Mouse (Mus musculus) Muller cell, postnatal 12 days (primary cell): Measurements from ENCODE around the gene Nprl3.
"Not testable (repeated sequence)": the region's sequence is repeated elsewhere in the genome, so short reads cannot be mapped to it uniquely, and the experiment has no call there.

ENCODE experiments used
- DNase-seq: peaks from one replicate; pipeline ENCODE4 v3.0.0-alpha.2; 2015; ENCODE audit errors: inconsistent ontology term

Gene Nprl3

GRCm38 (mm10) chr11:32267188-32267884 is at the start of gene Nprl3:
Nprl3 (minus strand) TSS chr11:32267707.
- DNase-seq, result peak; percentile 94

DNA sequence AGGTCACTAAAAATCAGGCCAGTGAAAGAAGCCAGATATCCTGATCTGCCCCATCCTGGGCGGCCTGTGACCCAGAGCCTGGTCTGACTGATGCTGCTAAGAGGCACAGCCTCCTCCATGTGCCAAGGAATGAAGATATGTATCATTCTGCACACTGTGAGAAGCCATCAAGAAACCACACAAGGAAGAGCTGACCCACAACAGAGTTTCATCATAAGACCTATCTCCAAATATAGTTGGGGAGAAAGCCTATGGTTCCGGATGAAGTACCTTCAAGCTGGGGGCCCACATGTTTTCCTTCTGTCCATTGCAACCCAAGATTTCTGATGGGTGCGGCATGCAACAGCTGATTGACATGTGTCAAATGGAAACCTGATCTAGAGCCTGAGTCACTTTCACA is 48.5 kb upstream of the Nprl3 start:
- DNase-seq, result no peak

DNA sequence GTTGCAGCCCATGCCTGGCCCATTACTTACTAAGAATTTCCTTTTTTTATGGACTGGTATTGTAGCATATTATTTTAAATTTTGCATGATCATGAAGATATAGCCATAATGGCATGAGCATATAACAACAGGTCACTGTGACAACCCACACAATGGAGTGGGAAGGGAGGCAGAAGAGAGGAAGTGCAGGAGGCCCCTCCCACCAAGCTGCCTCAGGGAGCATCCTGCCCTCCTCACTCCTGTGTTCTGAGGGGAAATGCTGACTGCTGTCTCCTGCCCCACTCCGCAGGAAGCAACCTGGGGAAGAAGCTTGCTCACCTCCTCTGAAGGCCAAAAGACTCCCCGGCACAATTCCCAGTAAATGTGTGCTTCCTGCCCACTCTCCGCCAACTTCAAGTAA is 42.4 kb upstream of the Nprl3 start:
- DNase-seq, result no peak

- DNase-seq, result no peak
Measured at GRCm38 (mm10) chr11:32309446-32309845, 41.9 kb upstream of the Nprl3 start.

DNA sequence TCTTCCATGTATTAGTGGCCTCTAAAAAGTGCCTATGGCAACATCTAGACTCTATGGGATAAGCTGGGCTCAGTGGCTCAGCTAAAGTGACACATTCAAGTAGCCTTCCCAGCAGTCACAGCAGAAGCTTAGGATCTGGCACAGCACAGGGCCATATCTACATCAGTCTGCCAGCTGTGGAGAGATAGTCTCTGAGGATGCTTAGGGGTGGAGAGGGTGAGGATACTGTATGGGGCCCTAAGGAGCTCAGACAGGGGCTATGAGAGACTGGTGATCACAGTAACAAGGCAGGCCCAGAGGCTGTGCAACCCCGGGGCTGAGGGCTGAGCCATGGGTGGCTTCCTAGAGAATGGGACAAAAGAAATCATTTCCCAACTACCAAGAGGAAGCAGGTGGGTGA is 39.5 kb upstream of the Nprl3 start:
- DNase-seq, result no peak

GRCm38 (mm10) chr11:32303455-32303854 is 35.9 kb upstream of the Nprl3 start:
- DNase-seq, result no peak

GRCm38 (mm10) chr11:32302824-32303419 is 35.4 kb upstream of the Nprl3 start:
- no peak for DNase-seq

DNA sequence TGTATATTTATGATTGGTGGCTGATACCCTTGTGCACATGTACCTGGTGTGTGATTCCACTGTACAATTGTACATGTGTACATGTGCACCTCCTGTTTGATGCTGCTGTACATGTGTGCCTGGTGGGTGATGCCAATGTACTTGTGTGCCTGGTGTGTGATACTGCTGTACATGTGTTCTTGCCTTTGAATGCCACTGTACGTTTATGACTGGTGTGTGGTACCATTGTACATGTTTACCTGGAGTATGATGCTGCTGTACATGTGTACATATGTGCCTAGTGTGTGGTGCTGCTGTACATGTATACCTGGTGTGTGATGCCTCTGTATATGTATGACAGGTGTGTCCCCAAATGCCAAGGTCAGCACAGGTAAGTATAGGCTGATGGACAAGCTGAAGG is 34.0 kb upstream of the Nprl3 start:
- DNase-seq, result no peak

- no peak for DNase-seq
Measured at GRCm38 (mm10) chr11:32300279-32301267, 33.1 kb upstream of the Nprl3 start.

DNA sequence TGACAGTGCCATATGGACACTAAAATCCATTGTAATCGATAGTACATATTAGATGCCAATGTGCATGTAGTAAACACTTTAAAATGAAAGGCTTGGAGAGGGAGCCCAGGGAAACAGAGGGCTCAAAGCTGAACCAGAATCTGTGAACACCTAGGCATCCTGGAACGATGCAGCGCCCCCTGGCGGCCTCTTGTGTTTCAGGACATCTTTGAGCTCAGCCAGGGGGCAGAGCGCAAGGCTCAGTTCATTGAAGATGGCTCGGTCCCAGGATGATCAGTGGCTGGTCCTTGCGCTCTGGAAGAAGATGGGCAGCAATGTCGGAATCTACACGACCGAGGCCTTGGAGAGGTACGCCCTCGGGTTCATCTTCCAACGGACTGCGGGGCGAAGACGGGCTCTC is 32.4 kb upstream of the Nprl3 start, which contains the start of gene Hbq1a:
Hbq1a (plus strand) TSS at position 205 of the 400 bp plus-strand sequence.
- DNase-seq, result peak; percentile 33

- no peak for DNase-seq
Measured at GRCm38 (mm10) chr11:32298532-32298918, 31.0 kb upstream of the Nprl3 start.

GRCm38 (mm10) chr11:32297866-32298531 is 30.5 kb upstream of the Nprl3 start:
- no peak for DNase-seq

DNA sequence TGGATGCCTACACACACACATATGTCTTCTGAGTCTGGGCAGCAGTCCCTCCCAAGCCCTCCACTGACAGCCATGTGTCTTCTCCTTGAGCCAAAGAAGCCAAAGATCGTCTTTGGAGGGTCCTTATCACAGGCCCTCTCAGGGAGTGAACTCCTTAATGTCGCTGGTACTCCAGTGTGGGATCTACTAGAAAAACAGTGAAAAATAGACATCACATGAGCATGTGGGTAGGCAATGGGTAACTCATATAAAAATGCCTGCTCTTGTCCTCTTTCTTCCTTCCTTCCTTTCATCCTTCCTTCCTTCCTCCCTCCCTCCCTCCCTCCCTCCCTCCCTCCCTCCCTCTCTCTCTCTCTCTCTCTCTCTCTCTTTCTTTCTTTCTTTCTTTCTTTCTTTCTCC is 29.9 kb upstream of the Nprl3 start:
- DNase-seq, result not testable (repeated sequence)

- DNase-seq, result not testable (repeated sequence)
Measured at GRCm38 (mm10) chr11:32296203-32296602, 28.7 kb upstream of the Nprl3 start, which contains the start of gene Hba-a2. Hba-a2 (plus strand) TSS chr11:32296489.

DNA sequence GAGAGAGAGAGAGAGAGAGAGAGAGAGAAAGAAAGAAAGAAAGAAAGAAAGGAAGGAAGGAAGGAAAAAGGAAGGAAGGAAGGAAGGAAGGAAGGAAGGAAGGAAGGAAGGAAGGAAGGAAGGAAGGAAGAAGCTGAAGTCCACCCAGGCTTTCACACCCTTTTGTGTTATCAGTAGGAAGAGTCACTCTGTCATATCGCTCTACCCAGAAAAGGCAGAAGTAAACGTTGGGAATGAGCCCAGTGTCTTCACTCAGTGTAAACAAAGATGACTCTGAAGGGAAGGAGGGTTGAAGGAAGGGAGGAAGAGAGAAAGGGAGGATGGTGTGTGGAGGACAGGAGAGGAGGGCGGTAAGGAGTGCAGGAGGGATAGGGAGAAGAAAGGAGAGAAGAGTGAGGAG is 26.0 kb upstream of the Nprl3 start:
- not testable (repeated sequence) for DNase-seq

- DNase-seq, result not testable (repeated sequence)
Measured at GRCm38 (mm10) chr11:32292819-32293218, 25.3 kb upstream of the Nprl3 start.

DNA sequence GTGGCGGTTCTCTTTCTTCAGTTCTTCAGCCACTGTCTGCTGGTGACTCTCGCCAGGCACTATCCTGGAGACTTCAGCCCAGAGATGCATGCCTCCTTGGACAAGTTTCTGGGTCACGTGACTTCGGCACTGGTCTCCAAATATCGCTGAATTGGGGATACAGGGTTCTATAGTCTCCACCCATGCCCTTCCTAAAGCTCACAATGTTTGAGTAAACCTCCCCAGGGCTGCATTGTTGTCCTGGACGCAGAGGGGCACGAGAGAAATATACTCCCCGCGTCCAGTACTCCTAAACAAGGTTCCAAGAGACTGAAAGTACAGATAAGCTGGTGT is 20.0 kb upstream of the Nprl3 start:
- DNase-seq, result no peak

DNA sequence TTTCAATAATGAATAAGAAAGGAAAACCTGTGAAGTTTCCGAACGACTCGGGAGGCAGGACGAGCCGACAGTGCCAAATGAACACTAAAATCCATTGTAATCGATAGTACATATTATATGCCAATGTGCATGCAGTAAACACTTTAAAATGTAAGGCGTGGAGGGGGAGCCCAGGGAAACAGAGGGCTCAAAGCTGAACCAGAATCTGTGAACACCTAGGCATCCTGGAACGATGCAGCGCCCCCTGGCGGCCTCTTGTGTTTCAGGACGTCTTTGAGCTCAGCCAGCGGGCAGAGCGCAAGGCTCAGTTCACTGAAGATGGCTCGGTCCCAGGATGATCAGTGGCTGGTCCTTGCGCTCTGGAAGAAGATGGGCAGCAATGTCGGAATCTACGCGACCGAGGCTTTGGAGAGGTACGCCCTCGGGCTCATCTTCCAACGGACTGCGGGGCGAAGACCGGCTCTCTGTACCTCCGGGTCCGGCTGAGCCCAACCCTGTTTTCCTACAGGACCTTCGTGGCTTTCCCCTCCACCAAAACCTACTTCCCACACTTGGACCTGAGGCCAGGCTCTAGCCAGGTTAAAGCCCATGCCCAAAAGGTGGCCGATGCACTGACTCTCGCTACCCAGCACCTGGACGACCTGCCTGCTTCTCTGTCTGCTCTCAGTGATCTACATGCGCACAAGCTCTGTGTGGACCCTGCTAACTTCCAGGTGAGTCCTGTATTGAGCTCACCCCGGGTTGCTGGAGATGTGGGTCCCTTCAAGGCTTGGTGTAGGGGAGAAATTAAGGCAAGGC is 19.4 kb upstream of the Nprl3 start, which contains the start of gene Hbq1b:
Hbq1b (plus strand) TSS at position 271 of the 798 bp plus-strand sequence.
- peak; percentile 42 for DNase-seq

DNA sequence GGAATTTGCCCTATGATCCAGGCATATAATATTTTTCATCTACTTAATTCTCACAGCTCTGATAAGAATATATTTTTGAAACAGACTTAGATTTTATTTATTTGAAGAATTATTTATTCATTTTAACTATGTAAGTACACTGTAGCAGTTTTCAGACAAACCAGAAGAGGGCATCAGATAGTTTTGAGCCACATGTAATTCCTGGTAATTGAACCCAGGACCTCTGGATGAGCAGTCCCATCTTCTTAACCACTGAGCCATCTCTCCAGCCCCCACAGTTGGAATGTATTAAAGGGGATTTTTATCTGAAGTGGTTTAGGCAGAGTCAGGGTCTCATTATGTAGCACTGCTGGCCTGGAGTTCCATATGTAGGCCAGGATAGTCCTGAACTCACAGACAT is 18.4 kb upstream of the Nprl3 start:
- DNase-seq, result not testable (repeated sequence)

DNA sequence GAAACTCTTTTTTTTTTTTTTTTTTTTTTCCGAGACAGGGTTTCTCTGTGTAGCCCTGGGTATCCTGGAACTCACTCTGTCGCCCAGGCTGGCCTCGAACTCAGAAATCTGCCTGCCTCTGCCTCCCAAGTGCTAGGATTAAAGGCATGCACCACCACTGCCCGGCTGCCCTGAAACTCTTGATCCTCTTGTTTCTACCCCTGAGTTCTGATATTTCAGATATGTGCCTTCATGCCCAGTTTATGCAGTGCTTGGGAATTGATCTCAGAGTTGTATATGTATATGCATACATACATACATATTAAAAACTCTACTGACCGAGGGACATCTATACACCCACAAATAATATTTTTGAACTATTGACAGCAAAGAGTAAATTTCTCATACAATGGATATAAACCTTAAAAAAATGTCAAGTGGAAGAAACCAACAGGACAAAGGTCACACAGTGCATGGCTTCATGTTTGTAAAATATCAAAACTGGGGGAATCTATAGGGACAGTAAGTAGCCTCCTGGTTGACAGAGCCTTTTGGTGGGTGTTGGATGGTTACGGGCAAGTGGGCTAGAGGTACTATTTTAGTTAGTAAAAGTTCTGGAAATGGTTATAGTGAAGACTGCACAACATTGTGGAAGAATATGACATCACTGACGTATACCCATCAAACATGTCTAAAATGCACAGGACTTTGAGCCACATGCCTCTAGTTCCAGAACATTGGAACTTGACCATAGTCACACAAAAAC is 17.7 kb upstream of the Nprl3 start:
- no peak for DNase-seq
